Mouse (Mus musculus) limb, embryonic 11.5 days (tissue): ENCODE data around the gene Usp3. TPM values are rescaled to one million over a fixed set of nuclear protein-coding genes. Genes with fewer than 3 reads are reported as not detected.

Experiments used
- ATAC-seq: fragments of 200-750 bp; cut with Nextera tagmentation; 2 replicates; pipeline ENCODE4 v1.8.0; 2017; ENCODE audit warnings: low read depth; ENCODE audit not compliant: insufficient number of reproducible peaks, low FRiP score, low TSS enrichment
- DNase-seq: peaks from one replicate; pipeline ENCODE4 v3.0.0-alpha.2; 2015; ENCODE audit warnings: low spot score
- H3K27ac ChIP-seq: fragments of 300-500 bp; sonication (generic); replicated peaks from 2 replicates; pipeline ENCODE4 v1.5.1; 2014; ENCODE audit warnings: low read depth, mild to moderate bottlenecking, low read length
- H3K27me3 ChIP-seq: fragments of 300-500 bp; sonication (generic); 2 replicates; pipeline ENCODE4 v1.6.1; 2014; ENCODE audit warnings: mild to moderate bottlenecking, low read length, mixed read lengths; ENCODE audit not compliant: control insufficient read depth, insufficient read depth
- H3K36me3 ChIP-seq: fragments of 300-500 bp; sonication (generic); 2 replicates; pipeline ENCODE4 v1.6.1; 2014; ENCODE audit warnings: mild to moderate bottlenecking, low read length, moderate library complexity, mixed read lengths; ENCODE audit not compliant: control insufficient read depth, insufficient read depth
- H3K4me1 ChIP-seq: fragments of 300-500 bp; sonication (generic); 2 replicates; pipeline ENCODE4 v1.6.1; 2014; ENCODE audit warnings: low read length, mixed read lengths; ENCODE audit not compliant: control insufficient read depth, insufficient read depth
- H3K4me2 ChIP-seq: fragments of 300-500 bp; sonication (generic); 2 replicates; pipeline ENCODE4 v1.6.1; 2014; ENCODE audit warnings: low read depth, mild to moderate bottlenecking, moderate library complexity; ENCODE audit not compliant: severe bottlenecking
- H3K4me3 ChIP-seq: fragments of 300-500 bp; sonication (generic); 2 replicates; pipeline ENCODE4 v1.5.1; 2014; ENCODE audit warnings: low read depth, low read length
- H3K9ac ChIP-seq: fragments of 300-500 bp; sonication (generic); 2 replicates; pipeline ENCODE4 v1.6.1; 2014; ENCODE audit warnings: mild to moderate bottlenecking, low read length
- H3K9me3 ChIP-seq: fragments of 300-500 bp; sonication (generic); 2 replicates; pipeline ENCODE4 v1.6.1; 2016; ENCODE audit warnings: low read length; ENCODE audit not compliant: control insufficient read depth
- WGBS: fragments of 180-500 bp; shearing (Covaris S2); extraction: QIAGEN DNeasy Blood & Tissue Kit; methylation state at CpG from one replicate; pipeline ENCODE4 v1.1.7; 2014; 5-methylcytosine and 5-hydroxymethylcytosine counted together
- polyA plus RNA-seq: library from polyadenylated mRNA; unstranded; fragments of >200 nt; fragmentation: Nextera tagmentation; extraction: Ambion mirVana; gene quantifications from 2 replicates; pipeline ENCODE4 v1.2.1, GENCODE M21; 2014

Usp3 gene
- polyA plus RNA-seq, 1 experiment from 2014 or later = 90.9 TPM

DNA sequence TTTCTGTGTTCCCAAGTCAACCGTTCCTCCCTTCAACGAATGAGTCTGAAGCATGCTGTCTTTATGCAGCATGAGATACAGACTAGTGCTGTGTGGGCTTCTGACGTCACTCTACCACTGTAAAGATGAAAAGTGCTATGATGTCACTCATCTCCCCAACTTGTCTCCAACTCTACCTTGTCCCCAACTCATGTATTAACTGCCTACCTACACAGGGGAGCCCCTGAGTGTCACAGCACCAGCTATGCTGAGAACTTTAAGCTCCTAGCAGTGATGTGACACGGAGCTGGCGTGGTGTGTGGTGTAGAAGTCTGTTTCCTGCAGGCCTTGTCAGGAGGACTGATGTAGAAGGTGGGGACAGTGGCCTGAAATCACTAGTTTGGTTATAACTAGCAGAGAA is 5.7 kb upstream of the Usp3 start:
- Histone ChIP-seq H3K27ac (no peak overlapping the region), H3K9me3 (no peaks in the 10 kb centered on the region), H3K9ac (no peak overlapping the region), H3K4me2 (no peak overlapping the region), H3K27me3 (no peaks in the 10 kb centered on the region), H3K36me3 (no peaks in the 10 kb centered on the region), H3K4me1 (peaks cover 30% of the 10 kb centered on the region), H3K4me3 (no peak overlapping the region)
- ATAC-seq = no peak
- 60% methylated on average over 5 of the region's 5 CpGs for WGBS
- no peak for DNase-seq

DNA sequence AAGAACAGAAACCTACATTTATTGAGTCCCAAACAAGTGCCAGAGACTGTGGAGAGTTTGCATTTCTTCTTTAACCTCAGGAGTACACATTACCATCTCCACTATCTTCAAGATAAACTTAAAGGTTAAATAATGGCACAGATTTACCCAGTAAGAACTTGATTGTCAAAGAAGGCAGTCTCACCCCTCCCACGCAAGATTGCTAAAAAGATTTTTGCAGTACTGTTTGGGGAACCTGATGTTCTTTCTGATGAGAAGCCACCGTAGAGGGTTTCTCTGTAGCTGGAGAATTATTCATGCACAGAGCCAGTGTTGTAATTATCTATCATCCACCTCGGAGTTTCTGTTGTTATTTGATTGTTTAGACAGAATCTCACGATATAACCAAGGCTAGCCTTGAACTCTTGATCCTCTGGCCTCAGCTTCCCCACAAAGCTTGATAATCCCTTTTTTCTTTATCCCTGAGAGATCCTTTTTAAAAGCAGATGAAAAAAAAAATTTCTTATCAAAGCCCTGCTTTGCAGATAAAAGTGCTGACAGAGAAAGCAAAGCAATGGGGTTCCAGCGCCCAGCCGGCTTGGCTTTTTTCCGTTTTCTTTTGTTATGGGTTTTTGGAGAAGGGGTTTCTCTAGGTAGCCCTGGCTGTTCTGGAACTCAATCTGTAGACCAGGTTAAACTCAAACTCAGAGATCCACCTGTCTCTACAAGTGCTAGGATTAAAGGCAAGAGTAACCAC is 4.7 kb upstream of the Usp3 start:
- Histone ChIP-seq H3K4me1 (peaks cover 30% of the 10 kb centered on the region), H3K4me3 (no peak overlapping the region), H3K4me2 (no peak overlapping the region), H3K9me3 (no peaks in the 10 kb centered on the region), H3K36me3 (no peaks in the 10 kb centered on the region), H3K27me3 (no peaks in the 10 kb centered on the region), H3K9ac (no peak overlapping the region), H3K27ac (no peak overlapping the region)
- 48% methylated on average over 7 of the region's 7 CpGs for WGBS
- ATAC-seq (no peak), DNase-seq (no peak)

DNA sequence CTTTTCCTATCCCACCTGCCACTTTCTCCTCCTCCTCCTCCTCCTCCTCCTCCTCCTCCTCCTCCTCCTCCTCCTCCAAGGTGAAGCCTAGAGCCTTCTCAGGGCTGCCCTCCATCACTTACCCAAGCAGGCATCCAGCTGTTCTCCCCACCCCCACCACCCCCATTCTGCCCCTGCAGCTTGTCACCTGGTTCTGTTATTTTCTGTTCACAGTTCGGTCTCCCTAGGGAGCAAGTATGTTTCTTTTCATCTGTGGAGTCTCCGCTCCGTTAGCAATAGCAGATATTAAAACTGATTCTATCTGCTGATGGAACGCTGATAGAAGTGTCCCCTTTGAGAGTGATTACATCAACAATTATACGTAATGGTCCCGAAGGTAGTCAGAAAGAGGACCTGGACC is 4.1 kb upstream of the Usp3 start:
- Histone ChIP-seq H3K9ac (no peak overlapping the region), H3K4me3 (no peak overlapping the region), H3K9me3 (no peaks in the 10 kb centered on the region), H3K36me3 (no peaks in the 10 kb centered on the region), H3K4me1 (peaks cover 30% of the 10 kb centered on the region), H3K4me2 (no peak overlapping the region), H3K27ac (no peak overlapping the region), H3K27me3 (no peaks in the 10 kb centered on the region)
- no peak for DNase-seq
- ATAC-seq = no peak
- 13% methylated on average over 6 of the region's 6 CpGs for WGBS

DNA sequence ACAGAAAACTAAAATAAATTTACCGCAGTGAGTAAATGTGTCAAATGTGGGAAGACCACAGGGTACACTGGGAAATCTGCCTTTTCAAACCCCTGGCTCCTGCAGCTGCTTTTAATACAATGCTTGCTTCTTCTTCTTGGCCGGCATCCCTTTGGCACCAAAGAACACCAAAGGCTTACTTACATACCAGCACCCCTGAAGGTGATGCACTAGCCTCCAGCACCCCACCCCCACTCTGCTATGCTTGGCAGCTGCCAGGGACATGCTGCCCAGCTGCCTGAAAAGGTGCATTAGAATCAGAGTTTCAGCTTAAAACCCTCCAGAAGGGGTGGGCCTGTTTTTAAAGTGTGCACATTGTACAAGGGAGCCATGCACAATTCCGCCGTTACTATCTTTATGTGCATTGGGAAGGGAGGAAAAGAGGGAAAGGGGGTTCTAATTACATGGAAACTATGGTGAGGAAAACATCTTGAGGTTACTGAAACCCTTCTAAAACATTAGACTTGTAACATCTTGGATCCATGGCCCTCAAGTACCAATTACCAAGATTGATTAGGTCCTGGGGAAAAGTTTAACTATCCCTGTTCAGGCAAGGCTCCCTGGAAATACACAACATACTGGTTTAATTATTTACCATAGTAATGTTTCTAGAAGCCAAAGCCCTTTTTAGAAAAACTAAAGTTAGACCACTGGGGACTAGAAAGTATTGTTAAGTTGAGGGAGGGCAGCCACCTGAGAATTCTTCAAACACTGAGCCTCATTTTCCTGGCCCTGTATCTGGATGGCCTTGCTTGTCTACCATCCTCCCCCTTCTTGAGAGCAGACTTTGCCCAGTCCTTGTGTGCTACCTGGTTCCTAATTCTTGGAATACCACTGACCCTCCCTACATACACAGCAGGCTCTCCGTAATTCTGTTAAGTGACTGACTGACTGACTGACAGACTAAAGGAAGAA is 3.1 kb upstream of the Usp3 start:
- Histone ChIP-seq H3K4me2 (no peak overlapping the region), H3K27me3 (no peaks in the 10 kb centered on the region), H3K9ac (no peak overlapping the region), H3K4me3 (no peak overlapping the region), H3K27ac (peak overlapping the region; percentile 61; the same call in 1 of the 2 replicates), H3K4me1 (peaks cover 32% of the 10 kb centered on the region), H3K9me3 (no peaks in the 10 kb centered on the region), H3K36me3 (no peaks in the 10 kb centered on the region)
- 20% methylated on average over 5 of the region's 5 CpGs for WGBS
- peak; percentile 64 for DNase-seq
- no peak for ATAC-seq

DNA sequence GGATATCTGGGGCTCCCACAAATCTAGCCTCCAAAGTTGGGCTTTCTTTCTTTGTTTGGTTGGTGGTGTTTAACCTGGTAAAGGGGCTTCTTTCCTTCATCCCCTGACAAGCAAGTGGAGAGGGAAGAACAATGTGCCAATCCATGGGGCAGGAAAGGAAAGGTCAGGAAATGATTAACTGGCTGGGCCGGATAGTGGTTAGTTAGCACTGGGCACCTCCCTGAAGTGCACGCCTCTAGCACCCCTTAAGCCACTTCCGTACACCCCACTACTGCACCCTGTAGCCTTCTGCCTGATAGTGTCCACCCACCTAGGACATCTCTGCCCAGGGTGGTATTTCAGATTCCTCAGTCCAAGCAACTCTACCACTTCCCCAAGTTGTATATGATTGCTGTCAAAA is 1.1 kb upstream of the Usp3 start:
- DNase-seq (no peak), ATAC-seq (no peak)
- no peak overlapping the region for H3K4me2 ChIP-seq
- 71% methylated on average over 3 of the region's 3 CpGs for WGBS
- no peaks in the 10 kb centered on the region for H3K36me3 ChIP-seq
- no peaks in the 10 kb centered on the region for H3K27me3 ChIP-seq
- H3K4me1 ChIP-seq = peaks cover 37% of the 10 kb centered on the region
- no peak overlapping the region for H3K4me3 ChIP-seq
- no peaks in the 10 kb centered on the region for H3K9me3 ChIP-seq
- H3K9ac ChIP-seq = no peak overlapping the region
- H3K27ac ChIP-seq = no peak overlapping the region

DNA sequence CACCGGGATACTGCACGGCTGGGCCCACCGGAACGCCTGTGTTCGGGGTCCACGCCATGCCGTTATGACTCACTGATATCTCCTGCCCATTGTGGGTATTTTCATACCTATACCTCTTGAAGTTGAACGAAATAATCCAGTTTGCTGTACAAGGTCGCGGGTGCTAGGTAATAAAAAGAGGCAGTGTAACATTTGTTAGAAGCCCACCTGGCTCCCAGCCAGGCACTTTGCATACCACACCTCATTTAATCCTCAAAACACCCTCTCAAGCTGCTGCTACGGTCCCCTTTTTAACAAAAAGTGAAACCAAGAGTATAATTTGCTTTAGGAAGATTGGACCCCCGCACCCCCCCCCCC is 649 bp upstream of the Usp3 start:
- peaks cover 37% of the 10 kb centered on the region for H3K4me1 ChIP-seq
- H3K4me3 ChIP-seq = peak overlapping the region; percentile 88
- peak overlapping the region; percentile 11; the same call in 1 of the 2 replicates for H3K27ac ChIP-seq
- no peak for DNase-seq
- ATAC-seq = no peak; the same call in 1 of the 2 replicates
- H3K27me3 ChIP-seq = no peaks in the 10 kb centered on the region
- H3K36me3 ChIP-seq = no peaks in the 10 kb centered on the region
- WGBS = 7% methylated on average over 12 of the region's 12 CpGs
- H3K4me2 ChIP-seq = peak overlapping the region; percentile 49
- H3K9ac ChIP-seq = no peak overlapping the region; the same call in none of the 2 replicates
- H3K9me3 ChIP-seq = no peaks in the 10 kb centered on the region

DNA sequence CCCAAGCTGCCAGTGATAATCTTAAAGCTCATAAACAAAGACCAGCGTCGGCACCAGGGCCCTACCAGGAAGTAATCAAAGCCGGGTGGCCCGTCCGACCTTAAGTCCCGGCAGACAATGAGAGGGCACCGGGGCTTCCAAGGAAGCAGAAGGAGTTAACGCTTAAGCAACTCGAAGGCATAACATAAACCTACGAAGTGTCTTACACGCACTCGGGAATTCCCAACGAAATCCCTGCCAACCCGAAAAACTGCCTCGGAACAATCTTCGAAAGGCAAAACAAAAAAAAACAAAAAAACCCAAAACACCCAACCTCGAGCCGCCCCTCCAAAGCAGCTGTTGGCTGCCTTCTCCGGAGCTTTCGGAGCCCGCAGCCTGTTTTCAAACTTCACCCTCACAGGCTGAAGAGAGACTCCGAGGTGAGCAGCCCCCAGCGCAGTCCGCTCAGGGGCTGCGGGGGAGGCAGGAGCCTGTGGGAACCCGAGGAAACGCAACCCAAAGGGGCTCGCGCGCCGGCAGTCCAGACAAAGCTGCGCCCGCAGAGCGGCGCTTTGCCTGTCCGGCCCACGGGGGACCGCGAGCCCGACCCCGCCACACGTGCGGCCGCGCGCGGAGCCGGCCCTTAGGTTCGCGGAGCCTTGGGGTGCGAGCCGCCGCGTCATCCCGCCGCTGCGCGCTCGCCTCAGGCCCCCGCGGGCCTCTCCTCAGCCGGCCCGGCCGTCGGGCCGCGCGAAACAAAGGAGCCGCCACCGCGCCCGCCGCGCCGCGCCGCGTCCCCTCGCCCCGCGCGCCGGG is 894 bp downstream of the Usp3 start:
- no peaks in the 10 kb centered on the region for H3K9me3 ChIP-seq
- DNase-seq = peak; percentile 70
- H3K4me1 ChIP-seq = peaks cover 34% of the 10 kb centered on the region
- no peaks in the 10 kb centered on the region for H3K36me3 ChIP-seq
- no peaks in the 10 kb centered on the region for H3K27me3 ChIP-seq
- H3K4me3 ChIP-seq = peak overlapping the region; percentile 88
- peak; percentile 14; the same call in 1 of the 2 replicates for ATAC-seq
- peak overlapping the region; percentile 93 for H3K27ac ChIP-seq
- peak overlapping the region; percentile 48 for H3K4me2 ChIP-seq
- under 1% methylated on average over 79 of the region's 83 CpGs for WGBS
- peak overlapping the region; percentile 99 for H3K9ac ChIP-seq

DNA sequence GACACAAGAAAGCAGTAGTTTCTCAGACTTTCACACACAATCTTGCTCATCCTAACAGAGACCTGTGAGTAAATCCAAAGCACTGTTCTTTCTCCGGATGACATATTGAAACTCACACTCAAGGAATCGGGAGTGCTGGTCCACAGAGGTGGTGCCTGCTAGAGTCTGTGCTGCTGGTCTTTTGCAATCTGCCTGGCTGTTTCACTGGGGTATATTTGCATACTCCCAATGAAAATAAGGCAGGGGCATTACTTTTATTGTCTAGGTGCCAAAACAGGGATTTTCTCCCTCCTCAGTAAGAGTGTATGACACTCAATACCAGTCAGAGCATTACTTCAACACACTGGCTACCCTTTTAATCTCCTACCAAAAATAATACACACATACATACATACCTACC is 2.9 kb downstream of the Usp3 start:
- Histone ChIP-seq H3K4me3 (no peak overlapping the region), H3K9ac (no peak overlapping the region), H3K9me3 (no peaks in the 10 kb centered on the region), H3K36me3 (no peaks in the 10 kb centered on the region), H3K4me1 (peaks cover 21% of the 10 kb centered on the region), H3K4me2 (no peak overlapping the region), H3K27ac (no peak overlapping the region), H3K27me3 (no peaks in the 10 kb centered on the region)
- ATAC-seq = no peak
- WGBS = 55% methylated on average over 2 of the region's 2 CpGs
- DNase-seq = peak; percentile 16
